Mouse (Mus musculus) c-Kit-negative CD71-positive TER-119-positive erythroid progenitor cells, embryonic 14.5 days (primary cell): ENCODE measurements around the gene Ank.

Experiments used
- DNase-seq: peaks from one replicate; pipeline ENCODE4 v3.0.0-alpha.2; 2013; ENCODE audit warnings: low read depth, low spot score

Gene Ank

GRCm38 (mm10) chr15:27536771-27537170, 70.3 kb downstream of the Ank start:
- no peak for DNase-seq

- DNase-seq = no peak
Observed at GRCm38 (mm10) chr15:27537519-27538223, 71.2 kb downstream of the Ank start.

DNA sequence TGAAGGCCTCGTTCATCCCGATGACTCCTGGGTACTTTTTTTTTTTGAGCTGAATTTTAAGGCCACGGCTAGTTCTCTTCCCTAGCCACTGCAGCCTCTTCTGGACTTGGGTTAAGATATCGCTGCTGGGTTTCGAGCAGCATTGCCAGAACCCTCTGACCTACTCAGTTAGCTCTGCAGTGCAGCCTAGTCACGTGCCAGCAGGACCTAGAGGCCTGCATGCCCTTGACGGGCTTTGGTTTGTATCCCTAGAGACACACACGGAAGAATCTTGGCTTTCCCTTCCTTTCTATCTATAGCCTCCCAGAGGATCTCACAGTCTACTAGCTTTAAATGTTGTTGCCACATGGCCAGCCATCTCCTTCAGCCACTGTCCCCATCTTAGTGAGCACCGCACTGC, 73.3 kb downstream of the Ank start:
- no peak for DNase-seq

DNA sequence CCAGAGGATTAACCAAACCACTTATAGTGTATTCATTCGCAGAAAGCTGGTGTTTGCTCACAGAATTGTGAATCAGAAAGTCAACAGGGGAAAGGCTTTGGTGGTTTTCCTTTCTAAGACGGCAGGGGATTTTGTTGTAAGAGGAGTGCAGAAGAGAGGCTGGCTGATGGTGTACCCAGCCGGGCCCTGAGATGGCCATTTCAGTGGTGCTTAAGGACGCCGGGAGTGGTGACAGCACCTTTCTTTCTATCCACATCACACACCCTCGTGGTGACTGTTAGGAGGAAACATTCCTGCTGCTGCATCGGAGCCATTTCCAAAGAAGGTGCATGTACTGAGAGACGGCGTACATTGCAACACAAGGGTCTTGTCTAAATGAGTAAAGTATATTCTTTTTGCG, 78.7 kb downstream of the Ank start:
- no peak for DNase-seq

GRCm38 (mm10) chr15:27548110-27548509, 81.6 kb downstream of the Ank start:
- DNase-seq = no peak

DNA sequence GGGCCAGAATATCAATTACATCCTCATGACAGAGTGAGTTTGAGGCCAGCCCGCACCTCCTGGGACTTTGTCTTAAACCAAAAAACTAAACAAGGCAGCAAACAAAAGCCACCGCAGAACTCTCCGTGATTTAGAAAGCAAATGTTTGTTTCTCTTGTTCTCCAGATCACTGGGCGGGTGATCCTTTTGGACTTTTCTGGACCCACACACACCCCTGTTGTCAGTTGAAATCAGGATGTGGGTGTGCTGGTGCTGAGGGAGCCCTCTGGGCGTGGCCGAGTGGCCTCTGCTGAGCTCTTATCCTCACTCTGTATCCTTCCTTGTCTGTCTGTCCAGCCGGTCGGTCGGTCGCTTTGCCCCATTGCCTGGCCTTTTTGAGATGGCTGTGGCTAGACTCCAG, 82.6 kb downstream of the Ank start:
- no peak for DNase-seq

- no peak for DNase-seq
Observed at GRCm38 (mm10) chr15:27549878-27550277, 83.4 kb downstream of the Ank start.

- DNase-seq = no peak
Observed at GRCm38 (mm10) chr15:27550358-27550992, 84.0 kb downstream of the Ank start.

DNA sequence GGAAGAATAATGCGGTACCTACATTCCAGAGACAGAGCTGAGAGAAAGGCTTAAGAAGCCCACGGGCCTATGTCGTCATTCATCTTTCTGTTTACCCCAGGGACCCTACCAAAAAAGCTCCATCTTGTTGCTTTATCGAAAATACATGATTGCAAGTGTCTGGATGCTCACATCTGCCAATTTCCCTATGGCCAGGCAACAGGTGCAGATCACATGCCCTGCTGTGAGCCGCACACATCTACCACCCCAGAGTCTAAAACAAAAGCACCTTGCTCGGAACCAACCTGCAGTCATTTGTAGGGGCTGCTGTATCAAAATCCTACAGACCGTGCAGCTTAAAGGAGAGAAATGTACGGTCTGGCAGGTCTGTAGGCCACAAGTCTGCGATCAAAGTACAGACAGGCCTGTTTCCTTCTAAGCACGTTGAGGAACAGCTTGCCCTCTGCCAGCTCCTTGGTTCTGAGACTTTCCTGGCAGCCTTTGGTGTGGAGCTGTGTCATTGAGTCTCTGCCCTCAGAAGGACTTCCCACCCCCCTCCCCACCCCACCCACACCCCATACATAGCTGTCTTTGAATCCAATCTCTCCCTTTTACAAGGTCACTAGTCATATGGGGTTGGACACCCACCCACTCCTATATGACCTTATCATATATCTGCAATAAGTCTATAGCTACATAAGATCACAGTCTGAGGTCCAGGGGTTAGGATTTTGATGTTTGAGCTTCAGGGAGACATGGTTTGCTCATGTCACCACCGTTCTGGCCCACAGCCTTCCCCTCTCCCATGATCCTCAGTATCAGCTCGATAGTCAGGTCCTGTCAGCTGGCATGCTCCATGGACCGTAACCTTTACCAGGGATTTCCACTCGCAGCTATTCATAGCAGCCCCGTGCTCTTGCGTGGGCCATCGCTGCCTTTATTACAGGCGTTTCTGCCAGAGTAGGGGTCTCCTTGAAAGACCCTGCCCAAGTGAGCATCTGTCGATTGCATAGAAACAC, 84.9 kb downstream of the Ank start:
- no peak for DNase-seq

- DNase-seq = no peak
Observed at GRCm38 (mm10) chr15:27552129-27552700, 85.7 kb downstream of the Ank start.

GRCm38 (mm10) chr15:27553554-27553953, 87.1 kb downstream of the Ank start:
- no peak for DNase-seq

DNA sequence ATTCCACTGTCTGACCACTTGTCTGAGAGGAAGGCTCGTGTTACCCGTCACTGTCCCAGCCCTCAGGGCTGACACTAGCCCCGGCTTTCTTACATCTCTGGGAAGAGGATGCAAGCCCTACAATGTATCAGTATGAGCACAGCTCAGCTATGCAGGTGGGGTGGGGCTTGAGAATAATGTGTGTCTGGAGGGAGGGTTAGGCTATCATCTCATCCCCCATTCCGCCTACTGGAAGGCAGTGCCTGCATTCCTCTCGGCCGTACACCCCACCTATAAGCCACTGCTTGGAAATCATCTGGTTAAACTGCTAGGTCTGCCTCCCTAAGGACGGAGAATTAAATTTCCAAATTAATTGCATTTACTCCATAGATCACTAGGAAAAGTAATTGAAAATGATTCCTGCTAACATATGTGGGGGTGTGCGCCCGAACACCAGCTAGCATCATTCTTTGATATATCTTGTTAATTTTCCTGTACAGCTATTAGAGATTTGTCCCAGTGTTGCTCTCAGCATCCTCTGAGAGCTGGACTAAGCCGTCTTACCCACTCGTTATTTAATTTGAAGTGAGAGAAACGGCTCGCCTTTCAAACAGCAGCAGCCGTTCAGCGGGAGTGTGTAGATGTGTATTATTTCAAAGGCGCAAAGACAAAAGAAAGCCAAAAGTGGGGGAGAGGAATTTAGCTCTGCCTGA, 92.1 kb downstream of the Ank start:
- no peak for DNase-seq

DNA sequence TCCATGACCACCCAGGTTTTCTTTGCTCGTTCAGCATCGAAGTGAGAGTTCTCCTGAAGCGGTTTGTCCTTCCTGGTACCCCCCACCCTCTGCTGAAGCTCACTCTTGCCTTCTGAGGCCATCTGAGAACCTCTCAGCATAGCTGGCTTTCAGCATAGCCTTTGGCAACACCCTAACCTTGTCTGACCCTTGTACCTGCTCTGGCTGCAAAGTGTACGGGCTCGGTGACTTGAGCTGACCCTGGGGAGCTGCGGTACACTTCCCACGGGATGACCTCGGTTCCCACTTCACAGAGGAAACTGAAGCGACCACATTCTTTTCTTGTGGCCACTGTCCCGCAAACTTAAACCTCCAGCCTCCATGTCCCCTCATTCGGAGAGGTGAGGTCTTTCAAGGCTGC, 93.8 kb downstream of the Ank start:
- DNase-seq = no peak

DNA sequence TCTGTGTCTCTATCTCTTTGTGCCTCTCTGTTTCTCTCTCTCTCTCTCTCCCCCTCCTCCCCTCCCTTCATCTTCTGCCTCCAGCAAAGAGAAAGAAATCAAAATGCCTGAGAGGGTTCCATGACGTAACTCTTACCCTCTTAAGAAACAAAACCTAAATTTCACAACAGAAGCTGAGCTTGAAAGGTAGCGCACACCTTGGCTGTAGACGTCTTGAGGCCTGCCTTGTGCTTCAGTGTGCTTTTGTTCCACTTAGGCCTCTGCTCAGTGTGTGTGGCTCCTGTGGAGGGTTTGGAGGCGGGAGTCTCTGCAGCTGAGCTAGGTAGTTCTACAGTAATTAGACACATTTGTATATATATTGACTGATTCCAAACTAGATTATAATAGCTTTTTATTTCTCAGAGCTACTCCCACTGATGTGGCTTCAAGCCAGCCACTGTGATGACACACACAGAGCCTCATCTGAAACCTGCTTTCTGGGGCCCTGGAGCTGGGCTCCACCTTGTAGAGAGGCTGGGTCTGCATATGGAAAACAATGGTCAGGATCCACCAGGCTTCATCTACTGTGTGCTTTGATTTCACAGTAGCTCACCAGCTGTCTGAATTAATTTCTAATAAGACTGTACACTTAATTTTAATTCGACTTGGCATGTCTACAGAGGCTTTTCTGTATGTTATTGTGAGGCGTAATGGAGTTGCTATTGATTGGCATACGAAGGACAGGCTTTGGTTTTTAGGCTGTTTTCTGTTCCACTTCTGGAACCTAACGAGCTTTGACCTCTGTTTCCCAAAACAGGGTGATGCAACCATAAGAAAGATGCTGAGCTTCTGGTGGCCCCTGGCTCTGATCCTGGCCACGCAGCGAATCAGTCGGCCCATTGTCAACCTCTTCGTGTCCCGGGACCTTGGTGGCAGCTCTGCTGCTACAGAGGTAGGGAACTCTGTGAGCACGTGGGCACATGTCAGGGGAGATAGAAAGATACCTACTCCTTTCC, 97.9 kb downstream of the Ank start:
- no peak for DNase-seq

- DNase-seq = no peak
Observed at GRCm38 (mm10) chr15:27565626-27566185, 99.2 kb downstream of the Ank start.

- no peak for DNase-seq
Observed at GRCm38 (mm10) chr15:27567356-27567755, 100.9 kb downstream of the Ank start.

DNA sequence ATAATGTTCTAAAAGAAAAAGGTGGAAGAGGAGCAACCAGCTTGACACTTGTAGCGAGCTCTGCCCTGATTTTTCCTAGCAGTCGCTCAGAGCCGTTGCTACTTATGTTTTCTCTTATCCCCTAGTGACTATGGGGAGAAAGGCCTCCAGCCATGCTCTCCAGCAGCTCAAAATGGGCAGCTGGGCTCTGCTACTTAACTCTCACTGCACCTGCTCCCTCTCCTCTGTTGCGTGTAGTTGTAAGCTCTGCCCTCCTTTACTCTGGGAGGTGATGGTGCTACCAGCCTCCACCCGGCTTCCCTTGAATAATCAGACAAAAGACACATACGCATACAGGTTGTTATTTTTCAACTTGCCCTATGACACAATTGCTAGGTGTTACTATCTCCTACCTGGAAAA, 101.9 kb downstream of the Ank start:
- DNase-seq = no peak

GRCm38 (mm10) chr15:27569924-27570323, 103.4 kb downstream of the Ank start:
- no peak for DNase-seq

GRCm38 (mm10) chr15:27570385-27570784, 103.9 kb downstream of the Ank start:
- no peak for DNase-seq

GRCm38 (mm10) chr15:27571179-27571578, 104.7 kb downstream of the Ank start:
- no peak for DNase-seq
